Mouse (Mus musculus) megakaryocyte progenitor cell, adult 5-6 weeks (primary cell): ENCODE results near the gene Eps8l1. TPM values are rescaled to one million over a fixed set of nuclear protein-coding genes. Genes with fewer than 3 reads are reported as not detected.

Experiments
- ATAC-seq: replicated peaks from 2 replicates; pipeline ENCODE4 v1.8.0; 2016; ENCODE audit warnings: mild to moderate bottlenecking, moderate TSS enrichment, inconsistent platforms; ENCODE audit not compliant: poor library complexity
- total RNA-seq, 2 experiments: library from RNA; stranded (forward) in 1 of 2; stranded (reverse) in 1 of 2; fragments of 157-497, 149-512 nt in 1 of 2; fragments of 200-1000 nt in 1 of 2; gene quantifications; 2 replicates each; pipeline versions ENCODE4 v1.2.3 to v1.2.4; 2015 to 2017

The Eps8l1 gene
- total RNA-seq, 2 experiments from 2014 or later: 2.0 to 5.1 TPM

DNA sequence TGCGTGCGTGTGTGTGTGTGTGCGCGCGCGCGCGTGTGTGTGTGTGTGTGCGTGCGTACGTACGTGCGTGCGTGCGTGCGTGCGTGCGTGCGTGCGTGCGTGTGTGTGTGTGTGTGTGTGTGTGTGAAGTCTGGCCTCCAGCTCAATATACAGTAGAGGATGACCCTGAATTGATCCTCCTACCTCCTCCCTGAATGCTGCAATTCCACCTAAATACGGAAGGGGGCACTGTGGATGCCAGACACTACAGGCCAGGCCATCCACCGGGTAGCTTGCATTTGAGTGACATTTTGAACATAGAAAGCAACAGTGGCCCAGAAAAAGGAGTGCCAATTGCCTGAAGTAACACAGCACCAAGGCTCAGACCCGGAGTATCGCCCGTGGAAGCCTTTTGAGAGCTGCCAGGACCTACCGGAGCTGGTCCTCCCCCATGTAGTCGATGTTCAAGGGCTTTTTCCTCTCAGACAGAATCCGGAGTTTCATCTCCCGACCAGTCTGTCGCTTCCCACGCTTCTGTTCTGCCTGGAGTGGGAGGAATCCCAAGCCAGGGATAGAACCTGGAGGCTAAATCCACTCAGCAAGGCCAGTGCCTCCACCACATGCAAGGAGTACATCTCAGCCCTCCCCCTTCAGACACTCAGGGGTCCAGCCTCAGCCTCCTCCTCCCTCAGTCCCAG is 47.7 kb downstream of the Eps8l1 start:
- ATAC-seq: peak; percentile 33

DNA sequence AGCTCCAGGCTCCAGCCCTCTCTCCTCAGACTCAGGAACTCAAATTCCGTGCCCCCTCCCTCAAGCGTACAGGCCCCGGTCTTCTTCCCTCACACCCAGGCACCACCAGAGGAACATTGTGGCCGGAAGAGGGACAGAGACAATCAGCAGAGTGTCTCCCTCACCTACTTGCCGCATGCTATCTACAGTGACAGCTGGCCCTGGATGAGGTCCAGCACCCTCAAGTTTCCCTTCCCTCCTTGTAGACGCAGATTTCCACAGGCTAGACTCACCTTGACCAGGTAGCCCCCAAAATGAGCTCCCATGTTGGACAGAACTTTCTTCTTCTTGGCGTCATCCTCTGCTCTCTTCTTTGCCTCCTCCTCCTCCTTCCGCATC is 48.3 kb downstream of the Eps8l1 start:
- peak; percentile 20; the same call in 1 of the 2 replicates for ATAC-seq

DNA sequence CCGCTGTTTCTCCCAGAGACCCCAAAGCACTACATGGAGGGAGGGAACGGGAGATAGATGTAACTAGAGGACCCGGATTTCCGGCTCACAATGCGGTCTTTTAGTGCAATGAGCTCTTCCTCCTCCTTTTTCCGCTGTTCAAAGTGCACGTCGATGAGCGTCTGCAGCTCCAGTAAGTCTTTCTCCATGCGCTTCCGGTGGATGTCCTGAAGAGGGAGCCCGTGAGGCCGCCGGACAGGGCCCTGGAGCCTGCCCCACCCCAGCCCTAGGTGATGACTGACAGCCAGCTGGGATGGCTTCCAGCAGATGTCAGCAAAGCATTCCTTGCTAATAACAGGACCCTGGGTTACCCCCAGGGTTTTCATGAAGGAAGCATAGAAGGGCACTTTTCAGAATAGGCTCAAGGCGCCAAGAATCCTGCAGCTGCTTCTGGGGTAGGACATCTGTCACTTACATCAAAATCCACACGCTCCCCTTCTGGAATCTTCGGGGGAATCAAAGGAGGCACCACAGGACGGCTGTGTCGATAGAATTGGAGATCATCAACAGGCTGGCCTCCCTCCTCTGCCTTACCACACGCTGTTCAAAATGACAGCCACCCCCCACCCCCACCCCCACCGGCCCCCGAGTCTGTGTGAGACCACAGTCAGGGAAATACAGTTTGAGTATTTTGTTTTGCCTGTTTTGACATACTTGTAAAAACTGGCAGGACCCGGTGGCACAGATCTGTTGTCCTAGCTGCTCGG is 49.6 kb downstream of the Eps8l1 start:
- ATAC-seq: peak; percentile 87

GRCm38 (mm10) chr7:4511489-4512224 is 51.2 kb downstream of the Eps8l1 start:
- ATAC-seq: no peak

DNA sequence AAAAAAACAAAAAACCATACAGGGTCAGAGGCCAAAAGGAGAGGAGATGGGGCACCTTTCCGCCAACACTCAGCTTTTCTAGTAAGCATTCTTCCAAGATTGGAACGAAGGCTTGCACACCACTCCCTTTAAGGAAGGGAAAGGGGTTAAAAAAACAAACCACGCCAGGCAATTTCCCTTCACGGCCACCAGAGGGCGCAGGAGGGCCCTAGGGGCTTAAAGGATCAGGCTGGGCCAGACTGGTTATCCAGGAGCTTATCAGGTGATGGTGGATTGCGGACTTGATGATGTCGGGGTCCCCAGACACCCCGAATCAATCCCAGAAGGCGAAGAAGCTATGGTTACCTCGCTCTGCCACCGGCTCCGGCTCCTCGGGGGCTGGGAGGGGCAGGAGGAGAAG is 52.8 kb downstream of the Eps8l1 start:
- ATAC-seq: peak; percentile 69

DNA sequence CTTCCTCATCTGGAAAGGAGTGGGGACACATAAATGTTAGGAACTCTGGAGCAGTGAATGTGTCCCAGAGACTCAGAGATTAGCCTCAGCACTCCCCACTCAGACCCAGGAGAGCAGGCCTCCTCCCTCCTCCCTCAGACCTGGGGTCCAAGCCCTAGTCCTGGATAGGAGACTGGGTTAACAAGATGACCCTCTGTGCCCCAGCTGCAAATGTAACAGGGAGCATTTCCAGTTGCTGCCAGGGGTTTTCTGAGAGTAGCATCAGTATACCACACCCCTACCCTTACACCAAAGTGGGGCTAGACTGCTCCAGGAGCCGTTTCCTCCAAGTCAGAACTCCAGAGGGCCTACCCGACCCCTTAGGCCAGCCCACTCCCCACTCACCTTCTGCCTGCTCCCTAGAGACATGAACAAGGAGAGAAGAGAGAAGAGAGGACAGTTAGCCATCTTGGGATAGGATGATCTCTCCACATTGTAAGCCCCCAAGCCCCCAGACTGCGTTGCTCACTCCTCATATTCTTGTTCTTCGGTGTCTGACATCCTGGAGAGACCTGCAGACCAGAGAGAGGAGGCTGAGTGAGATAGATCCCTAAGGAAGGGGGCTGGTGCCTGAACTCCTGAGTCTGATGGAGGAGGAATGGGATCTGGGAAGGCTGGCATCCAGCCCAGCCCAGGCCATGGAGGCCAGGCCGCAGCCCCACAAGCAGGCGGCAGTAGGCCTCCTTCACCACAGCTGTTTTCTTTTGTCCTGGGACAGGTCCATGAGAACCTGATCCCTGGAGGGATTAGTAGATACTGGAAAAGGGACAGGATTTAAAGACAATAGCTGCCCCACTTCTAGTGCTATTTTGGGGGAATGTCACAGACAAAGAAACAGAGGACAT is 53.6 kb downstream of the Eps8l1 start:
- ATAC-seq: no peak

DNA sequence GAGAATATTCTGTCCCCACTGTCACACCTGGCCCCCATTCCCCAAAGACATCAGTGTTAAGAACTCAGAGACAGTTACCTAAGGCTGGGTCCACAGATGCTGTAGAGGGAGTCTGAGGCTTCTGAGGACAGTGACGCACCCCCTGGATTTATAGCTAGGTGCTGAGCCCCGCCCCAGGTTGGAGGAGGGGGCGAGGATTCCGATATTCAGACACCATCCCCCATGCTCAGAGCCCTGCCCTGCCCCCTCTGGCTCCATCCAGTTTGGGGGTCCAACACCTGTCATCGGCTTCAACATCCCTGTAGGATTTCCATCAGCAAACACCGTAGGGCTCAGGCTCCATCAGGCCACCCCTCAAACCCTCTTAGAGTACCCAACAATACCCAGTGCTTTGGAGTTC is 55.4 kb downstream of the Eps8l1 start:
- no peak for ATAC-seq

DNA sequence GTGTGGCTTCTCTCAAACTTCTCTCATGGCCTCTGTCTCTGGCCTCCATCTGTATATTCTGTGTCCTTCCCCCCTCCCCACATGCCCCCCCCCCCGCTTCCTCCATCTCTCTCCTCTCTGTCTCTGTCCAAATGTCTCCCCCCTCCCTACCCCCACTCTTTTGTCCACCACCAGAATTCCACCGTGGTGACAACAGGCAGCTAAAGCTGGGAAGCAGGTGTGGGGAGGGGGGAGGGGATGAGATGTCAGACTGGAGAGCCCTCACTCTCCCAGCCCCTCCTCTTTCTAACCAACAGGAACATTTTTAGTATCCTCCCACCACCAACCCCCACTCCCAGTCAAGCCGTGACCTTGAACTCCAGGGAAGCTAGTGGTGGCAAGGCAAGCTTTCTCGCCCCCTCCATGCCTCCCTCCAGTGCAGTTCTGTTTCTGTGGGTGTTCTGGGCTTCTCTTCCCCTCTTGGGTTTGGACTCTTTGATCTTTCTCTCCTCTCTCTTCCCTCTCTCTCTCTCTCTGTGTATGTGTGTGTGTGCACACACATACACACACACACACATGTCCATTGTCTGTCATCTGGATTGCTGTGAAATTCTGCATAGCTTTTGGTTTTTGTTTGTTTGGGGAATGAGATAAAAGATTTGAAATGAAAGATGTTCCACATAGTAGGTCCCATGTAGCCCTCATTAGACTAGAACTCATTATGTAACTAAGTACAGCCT is 56.0 kb downstream of the Eps8l1 start, which contains the start of gene Tnnt1:
Gene Tnnt1 (minus strand): TSS at position 51 of the 719 bp plus-strand sequence.
- ATAC-seq: no peak

DNA sequence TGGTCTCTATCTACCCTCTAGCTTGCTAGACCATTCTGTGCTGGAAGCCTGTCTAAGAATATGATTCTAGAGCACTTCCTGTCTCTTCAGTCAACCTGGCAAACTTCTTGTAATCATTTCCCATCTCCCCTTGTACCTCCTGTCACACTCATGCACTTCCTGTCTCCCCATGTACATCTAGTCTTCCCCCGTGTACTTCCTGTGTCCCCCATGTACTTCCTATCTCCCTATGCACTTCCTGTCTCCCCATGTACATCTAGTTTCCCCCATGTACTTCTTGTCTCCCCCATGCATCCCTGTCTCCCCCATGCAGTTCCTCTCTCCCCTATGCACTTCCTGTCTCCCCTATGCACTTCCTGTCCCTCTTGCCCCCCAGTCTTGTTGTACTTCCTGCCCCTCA is 58.0 kb downstream of the Eps8l1 start:
- no peak for ATAC-seq

- ATAC-seq: peak; percentile 18; the same call in 1 of the 2 replicates
These were observed 60.9 kb downstream of the Eps8l1 start for GRCm38 (mm10) chr7:4521231-4522003.

DNA sequence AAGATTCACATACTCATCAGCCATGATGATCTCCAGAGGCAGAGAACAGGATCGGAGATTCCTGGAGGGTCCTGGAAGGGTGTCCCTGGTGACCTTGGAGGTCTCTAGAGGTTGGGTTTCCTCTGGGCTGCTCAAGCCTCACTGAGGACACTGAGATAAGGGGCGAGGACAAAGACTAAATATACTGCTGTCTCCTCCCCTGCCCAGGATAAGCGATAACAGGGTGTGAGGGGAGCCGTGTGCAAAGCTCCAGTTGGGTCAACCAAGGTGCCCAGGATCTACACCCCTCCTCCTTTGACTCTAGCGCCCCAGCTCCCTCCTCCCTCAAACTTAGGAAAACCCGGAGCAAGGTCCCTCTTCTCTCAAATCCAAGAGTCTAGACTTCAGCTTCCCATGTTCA is 61.8 kb downstream of the Eps8l1 start:
- no peak for ATAC-seq

GRCm38 (mm10) chr7:4523205-4524130 is 63.0 kb downstream of the Eps8l1 start:
- ATAC-seq: no peak

DNA sequence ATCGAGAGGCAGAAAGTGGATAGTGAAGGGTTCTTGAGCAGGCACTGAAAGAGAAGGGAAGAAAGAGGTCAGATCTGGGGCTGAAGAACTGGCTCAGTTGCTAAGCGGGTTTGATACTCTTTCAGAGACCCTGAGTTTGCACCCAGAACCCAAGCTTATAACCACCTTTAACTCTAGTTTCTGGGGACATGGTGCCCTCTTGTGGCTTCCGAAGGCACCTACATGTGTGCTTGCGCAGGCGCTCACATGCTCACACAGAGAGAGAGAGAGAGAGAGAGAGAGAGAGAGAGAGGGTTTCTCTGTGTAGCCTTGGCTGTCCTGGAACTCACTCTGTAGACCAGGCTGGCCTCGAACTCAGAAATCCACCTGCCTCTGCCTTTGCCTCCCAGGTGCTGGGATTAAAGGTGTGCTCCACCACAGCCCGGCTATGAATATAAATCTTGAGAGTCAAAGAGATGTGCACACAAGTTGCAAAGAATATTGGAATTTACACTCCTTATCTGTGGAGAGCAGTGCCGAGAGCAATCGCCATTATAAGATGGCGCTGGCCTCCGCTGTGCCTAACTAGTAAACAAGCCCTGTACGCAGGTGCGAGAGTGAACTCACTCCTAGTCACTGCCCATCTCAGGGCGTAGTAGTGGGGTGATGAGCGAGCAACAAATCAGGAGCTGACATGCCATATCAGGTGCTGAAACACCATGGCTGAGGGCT is 63.9 kb downstream of the Eps8l1 start, which contains the start of gene Tnni3:
Gene Tnni3 (minus strand): TSS at position 18 of the 711 bp plus-strand sequence.
- ATAC-seq: peak; percentile 65

GRCm38 (mm10) chr7:4526341-4527301 is 66.1 kb downstream of the Eps8l1 start:
- peak; percentile 91 for ATAC-seq

GRCm38 (mm10) chr7:4527302-4527689 is 66.8 kb downstream of the Eps8l1 start:
- 0 out of 2 replicates have a peak, but pooled peaks have one; percentile 6 for ATAC-seq
